Mouse (Mus musculus): ENCODE data around the gene Hmmr.
"Not testable (repeated sequence)": the region's sequence is repeated elsewhere in the genome, so short reads cannot be mapped to it uniquely, and the experiment has no call there.

Gene Hmmr

DNA sequence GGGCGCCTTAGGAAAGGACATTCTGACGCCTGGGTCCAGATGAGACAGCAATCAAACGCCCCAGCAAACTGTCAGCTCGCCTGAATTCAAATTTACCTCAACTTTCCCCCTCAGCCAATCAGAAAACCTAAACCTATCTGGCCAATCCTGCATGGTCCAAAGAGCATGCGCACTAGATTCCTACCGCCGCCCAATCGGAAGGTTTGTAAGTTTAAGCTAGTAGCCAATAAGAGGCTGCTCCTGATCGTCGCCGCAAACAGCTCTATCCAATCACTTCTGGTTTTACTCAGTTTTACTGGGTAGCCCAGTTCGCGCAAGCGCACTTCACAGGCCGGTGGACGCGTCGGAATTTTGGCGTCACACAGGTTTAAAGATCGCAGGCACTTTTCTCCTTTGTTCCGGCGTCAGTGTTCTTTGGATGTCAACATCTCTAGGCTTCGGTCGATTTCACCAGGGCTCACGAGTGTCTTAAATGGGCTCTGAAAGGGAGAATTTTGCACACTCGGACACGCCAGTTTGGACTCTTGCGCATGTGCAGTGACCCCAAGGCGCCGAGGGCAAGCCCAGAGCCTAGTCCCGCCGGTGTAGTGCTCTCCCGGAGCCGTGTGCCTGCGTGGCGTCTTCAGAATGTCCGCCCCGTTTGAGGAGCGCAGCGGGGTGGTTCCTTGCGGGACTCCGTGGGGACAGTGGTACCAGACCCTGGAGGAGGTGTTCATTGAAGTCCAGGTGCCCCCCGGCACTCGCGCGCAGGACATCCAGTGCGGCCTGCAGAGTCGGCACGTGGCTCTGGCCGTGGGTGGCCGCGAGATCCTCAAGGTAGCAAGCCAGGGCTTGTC lies at the start of gene Hmmr, which contains the start of gene Nudcd2:
Gene Hmmr (minus strand): TSS at position 84 of the 836 bp plus-strand sequence.
Gene Nudcd2 (plus strand): TSS at position 329 of the 836 bp plus-strand sequence.
- peak; percentile 100 for DNase-seq

DNA sequence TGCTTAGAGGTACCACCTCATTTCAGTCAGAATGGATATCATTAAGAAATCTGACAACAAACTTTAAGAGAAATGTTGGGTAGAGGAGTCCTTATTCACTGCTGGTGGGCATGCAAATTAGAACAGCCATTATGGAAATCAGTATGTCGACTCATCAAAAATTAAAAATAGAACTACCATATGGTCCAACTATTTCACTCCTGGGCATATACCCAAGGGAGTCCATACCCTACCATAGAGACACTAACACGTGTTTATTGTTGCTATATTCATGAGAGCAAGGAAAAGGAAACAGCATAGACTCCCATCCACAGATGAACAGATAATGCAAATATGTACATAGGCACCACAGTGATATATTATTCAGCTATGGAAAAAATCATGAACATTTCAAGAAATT lies 48.6 kb upstream of the Hmmr start:
- DNase-seq, result no peak

DNA sequence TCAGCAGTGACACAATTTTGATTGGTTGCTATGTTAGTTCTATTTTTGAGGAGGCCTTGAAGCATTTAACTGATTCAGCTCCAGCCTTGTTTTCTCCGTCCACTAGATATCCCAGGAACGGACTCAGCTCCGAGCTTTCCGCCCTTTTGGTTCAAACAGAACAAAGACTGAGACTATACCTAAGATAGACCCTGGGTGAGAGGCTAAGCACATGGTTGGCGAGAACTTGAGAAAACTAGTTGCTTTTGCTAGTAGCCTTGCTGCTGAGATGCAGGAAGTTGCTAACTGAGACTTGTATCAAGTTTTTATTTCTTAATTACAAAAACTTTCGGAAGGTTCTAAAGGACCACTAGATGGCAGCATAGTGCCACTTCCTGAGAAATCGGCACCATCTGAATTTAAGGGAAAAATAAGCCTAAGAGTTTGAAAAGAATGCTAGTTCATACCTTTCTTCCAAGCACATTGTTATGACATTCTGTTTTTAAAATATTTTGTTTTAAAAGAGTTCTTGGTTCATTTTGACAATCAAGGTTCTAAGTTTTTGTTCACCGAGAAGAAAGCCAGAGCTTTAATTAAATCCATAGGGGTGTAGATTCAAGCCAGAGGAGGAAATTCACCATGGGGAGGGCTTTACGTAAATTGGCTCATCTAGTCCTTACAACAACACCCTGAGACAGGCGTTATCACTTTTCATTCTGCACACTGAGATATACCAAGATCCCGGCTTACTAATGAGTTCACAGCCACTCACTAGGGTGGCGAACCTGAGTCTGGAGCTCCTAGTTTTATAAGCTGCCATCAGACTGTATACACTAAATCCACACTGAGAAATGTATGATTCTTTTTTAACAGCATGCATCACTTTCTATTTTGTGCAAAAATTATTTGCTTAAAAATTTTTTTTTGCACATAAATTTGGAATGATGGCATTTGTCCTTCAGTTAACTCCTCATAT lies 42.4 kb upstream of the Hmmr start:
- DNase-seq, result no peak

DNA sequence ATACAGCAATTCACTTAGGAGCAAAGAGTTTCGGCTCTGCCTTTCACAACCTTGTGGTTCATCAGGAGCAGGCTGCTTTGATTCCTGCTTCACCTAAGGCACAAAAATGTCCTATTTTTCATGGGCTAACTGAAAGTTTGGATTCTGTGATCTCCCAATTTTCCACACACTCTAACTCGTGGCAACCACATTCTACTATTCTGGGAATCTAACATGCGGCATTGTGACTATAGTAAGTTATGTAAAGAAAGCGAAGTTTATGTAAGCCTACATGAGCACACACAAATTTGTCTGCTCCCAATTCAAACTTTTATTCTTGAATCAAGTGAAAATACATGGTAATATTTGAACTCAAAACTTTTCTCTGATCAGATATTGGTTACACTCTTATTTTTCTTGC lies 31.5 kb upstream of the Hmmr start:
- DNase-seq, result no peak

DNA sequence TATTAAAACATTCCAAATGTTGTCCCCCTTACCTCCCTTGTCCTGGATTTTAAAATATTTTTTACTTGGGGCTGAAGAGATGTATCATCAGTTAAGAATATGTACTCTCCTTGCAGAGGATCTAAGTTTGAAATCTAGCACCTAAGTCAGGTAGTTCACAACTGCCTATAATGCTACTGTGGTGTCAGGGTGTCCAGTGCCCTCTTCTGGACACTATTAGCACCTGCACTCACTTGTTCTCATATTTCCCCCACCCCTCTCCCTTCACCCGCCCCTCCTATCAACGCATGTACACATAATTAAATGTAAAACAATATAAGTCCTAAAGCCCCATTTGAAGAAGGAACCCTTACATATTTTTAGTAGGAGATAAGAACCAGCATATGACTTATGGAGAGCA lies 30.2 kb upstream of the Hmmr start:
- no peak for DNase-seq

DNA sequence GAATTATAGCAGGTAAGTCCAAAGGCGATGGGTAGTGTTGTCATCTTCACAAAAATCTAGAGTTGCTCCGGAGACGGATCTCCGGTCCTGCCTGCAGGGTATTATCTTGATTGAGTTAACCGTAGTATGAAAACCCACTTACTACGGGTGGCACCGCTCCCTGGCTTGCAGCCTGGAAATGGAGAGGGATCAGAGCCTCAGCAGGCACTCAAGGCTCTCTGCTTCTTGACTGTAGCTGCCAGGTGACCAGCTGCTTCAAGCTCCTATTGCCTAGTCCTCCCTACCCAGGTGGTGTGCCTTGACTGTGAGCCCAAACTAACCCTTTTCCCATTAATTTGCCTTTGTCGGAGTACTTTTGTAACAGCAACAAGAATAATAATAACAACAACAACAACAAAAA lies 26.7 kb upstream of the Hmmr start:
- no peak for DNase-seq

DNA sequence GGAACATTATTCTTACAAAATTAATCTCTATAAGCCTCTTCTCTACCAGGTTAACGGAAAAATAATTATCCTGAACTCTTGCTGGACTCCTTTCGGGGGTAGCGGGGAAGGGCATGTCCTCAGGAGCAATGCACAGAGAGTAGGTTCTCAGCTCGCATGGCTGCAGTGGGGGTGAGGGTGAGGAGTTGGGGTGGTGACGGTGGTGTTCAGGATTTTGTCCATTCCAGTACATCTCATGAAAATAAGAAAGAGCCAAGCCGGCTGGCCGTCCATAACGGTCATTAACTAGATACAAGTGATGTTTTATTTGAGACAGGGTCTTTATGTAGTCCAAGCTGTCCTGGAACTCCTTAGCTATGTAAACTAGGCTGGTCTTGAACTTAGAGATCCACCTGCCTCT lies 22.7 kb upstream of the Hmmr start:
- no peak for DNase-seq

DNA sequence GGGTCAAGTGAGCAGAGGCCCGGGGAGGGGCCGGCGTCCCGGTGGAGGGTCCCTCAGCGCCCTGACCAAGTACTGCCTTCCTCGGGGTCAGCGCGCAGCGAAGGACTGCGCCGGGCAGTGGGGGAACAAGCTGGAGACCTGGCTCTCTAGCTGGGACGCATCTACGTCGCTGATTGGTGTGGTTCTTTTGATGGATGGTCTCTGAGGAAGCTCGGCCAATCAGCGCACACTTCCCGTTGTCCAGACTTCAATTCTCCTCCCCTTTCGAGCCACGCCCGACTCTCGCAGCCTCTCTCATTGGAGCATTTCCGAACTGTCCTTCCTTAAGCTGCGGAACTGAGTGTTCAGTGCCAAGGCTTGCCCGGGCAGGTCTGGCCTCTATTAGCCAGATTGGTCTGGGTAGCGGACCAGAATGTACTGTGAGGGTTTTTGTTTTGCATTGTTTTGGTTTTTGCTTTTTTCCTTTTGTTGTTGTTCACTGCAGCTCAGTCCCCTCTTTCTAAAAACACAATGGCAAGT lies 21.9 kb upstream of the Hmmr start, which contains the start of gene Ccng1:
Gene Ccng1 (minus strand): TSS at position 203 of the 519 bp plus-strand sequence.
- DNase-seq, result peak; percentile 100

DNA sequence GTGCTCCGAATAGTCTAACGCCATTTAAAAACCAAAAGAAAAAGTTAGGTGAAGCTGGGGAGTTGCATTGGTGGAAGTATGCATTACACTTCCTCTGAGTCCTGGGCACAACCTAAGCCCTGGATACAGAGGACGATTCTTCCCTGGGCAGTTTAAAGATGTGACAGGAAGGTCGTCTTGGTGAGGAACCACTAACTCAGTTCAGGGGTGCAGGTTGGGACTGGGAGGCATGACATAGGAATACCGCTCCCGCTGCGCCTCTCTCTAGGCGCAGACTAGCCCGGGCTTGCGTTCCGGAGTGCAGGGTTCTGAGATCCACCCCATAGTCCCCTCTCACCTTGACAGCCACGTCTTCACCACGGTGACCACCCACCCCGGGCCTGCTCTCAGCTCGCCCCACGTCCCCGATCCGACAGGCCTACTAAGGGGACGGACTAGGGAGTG lies 21.5 kb upstream of the Hmmr start:
- DNase-seq, result no peak

DNA sequence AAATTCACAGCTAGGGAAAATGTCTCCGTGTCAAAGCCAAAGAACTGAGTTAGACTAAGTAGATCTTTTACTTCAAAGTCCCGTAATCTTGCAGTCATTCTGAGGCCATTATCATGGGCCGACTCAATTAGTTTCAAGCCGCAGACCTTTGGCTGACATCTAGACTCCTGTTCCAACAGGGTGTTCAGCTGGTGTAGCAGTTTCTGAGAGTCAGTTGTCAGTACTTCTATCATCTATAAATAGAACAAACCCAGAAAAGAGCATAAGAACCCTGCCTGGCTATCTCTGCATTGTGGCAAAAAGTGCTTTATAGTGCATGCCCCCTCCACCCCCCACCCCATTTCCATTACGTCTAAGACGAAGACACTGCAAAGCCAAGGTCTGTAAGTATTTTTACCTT lies 20.6 kb upstream of the Hmmr start:
- peak; percentile 93 for DNase-seq

DNA sequence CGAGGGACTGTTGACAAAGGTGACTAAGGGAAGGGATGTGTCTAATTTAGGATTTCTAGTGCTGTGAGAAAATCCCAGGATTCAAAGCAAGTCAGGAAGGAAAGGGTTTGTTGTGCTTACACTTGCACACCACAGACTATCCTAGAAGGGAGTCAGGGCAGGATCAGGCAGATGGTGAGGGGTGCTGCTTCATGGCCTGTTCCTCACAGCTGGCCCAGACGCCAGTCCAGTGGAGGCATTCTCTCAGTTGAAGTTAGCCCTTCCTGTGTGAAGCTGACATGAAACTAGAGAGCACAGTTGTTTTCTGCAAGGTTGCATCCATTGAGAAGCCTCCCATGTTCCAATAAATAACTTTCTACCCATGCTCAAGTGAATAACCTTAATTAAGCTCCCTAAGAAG lies 14.5 kb upstream of the Hmmr start:
- no peak for DNase-seq

DNA sequence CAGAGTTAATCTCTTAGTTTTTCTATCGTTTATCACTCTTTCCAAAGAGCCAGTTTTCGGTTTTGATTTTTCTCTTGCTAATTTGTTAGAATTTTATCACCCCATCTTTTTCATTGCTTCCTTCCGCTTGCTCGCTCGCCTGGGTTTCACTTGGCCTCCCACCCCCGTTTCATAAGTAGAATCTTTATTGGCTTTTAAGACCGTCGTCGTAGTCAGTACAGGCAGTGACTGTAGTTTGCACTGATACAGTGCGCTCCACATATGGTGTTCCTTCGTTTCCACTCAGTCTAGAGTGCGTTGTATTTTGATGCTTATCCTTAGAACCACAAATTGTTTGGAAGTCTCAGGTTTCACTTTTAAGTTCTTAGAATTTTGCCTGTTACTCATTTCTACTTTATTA lies 13.1 kb upstream of the Hmmr start:
- DNase-seq, result no peak

DNA sequence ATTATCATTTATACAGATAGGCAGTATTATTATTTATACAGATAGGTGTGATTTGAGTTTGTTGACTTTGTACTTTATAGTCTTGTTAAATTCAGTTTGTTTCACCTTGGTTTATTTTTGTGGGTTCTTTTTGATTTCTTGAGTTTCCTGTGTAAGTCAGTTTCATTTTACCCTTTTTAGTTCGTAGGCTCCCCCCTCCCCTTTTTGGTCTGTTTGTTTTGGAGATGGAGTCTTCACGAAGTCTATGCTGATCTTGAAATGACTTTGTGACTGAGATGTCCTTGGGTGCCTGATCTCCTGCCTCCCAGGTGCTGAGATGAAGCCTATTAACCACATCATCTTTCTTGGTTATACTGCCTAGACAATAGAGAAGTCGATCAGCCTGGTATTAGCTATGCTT lies 11.1 kb upstream of the Hmmr start:
- DNase-seq, result no peak

DNA sequence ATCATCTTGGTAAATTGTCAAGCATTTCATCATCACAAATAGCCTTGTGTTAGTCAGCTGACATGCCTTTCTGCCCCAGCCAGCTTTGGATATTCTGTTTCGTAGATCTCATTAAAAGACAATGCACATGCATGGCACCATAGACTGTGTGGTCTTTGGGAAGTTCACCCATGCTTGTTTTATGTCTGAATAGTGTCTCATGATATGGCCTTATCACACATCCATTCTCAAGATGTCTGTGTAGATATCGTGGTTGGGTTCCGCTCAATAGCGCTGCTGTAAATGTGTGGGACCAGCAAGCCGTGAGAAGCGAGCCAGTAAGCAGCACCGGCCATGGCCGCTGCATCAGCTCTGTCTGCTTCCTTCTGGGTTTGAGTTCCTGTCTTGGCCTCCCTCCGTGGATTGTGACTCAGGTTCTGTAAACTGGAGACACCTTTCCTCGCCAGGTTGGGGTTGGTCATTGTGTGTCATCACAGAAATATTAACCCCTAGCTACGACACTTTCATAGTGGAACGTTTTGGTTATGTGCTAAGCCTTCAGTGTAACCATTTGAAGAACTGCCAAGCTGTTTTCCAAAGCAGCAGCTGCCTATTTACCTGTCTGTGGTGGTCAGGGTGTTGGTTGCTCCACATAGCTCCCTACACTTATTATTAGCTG lies 8.5 kb upstream of the Hmmr start:
- DNase-seq, result peak; percentile 85

DNA sequence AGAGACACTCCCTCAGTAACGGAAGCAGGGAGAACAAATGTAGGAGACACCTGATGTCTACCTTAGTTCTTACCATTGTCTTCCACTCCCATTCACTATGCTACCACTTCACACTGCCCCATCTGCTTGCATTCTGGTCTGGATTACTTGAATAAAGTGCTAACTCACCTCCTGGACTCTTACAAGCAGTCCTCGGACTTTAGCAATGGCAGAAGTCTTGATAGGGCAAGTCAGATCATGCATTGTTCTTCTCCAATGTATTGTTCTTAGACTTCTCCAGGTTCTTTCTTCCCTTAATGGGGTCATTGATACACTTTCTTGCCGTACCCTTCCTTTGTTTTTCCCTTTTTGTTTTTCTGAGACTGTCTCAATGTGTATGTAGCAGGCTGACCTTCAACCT lies 4.1 kb upstream of the Hmmr start:
- peak; percentile 82 for DNase-seq

DNA sequence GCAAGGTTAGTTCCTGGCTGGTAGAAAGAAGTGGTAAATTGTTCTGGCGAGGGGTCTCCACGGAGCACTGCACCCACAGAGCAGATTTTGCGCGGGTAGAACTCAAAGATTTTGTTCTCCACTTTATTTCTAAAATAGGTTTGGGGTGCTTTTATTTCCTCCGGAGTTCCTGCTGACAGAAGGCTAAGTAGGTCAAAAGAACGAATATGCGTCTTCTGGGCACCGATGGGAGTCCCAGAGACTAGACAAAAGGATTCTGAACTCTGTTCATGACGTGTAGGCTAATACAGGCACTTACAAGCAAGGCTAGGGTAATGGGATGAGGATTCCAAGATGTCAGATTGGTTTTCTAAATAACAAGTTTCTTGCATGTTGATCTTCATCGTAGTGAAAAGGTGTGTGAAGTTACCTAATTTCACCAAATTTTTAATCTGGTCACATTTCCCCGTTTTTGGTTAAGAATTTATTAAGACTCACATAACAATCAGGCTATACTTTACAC lies 1.1 kb upstream of the Hmmr start:
- DNase-seq, result no peak

DNA sequence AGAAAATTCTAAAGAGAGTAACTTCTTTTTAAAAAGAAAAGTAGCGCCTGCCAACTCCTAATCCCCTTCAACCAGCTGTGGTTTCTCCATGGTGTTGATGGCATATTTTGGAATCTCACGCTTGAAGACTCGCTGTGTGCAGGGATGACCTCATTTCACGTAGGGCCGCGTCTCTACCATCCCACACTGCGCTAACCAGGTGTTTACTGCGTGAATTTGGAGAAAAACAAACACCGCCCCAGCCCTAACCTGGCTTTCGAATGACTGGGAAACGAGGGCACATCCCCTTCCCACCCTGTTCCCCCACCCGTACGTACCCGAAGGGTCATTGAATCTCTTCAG lies 254 bp downstream of the Hmmr start:
- DNase-seq, result no peak

DNA sequence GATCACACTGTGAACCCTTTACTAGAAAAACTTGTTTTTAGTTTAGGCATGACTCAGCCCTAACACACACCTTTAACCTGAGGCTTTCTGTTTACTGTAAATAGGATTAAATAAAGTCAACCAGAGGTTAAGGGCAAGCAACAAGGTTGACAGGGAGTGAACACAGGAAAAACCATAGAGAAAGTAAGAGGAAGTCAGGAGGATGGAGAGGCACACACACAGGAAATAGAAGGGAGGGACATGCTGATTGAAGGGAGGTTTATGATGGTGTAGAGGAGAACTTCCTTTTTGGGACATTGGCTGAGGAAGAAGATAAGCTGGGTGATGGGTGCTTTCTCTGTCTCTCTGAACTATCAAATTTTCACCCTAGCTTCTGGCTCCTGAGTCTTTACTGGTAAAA lies 14.9 kb downstream of the Hmmr start:
- no peak for DNase-seq

DNA sequence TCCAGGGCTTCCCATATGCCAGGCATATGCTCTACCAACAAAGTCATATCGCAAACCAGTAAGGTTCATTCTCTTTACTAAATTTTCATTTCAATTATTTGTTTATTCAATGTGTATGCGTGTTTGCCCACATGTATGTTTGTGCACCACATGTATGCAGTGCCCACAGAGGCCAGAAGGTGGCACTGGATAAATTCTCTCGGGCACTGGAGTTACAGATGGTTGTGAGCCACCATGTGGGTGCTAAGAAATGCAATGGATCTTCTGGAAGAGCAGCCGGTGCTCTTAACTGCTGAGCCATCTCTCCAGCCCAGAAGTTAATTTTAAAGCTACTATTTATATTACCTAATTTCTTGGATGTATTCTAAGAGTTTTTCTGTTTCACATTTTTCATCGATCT lies 17.7 kb downstream of the Hmmr start:
- no peak for DNase-seq

DNA sequence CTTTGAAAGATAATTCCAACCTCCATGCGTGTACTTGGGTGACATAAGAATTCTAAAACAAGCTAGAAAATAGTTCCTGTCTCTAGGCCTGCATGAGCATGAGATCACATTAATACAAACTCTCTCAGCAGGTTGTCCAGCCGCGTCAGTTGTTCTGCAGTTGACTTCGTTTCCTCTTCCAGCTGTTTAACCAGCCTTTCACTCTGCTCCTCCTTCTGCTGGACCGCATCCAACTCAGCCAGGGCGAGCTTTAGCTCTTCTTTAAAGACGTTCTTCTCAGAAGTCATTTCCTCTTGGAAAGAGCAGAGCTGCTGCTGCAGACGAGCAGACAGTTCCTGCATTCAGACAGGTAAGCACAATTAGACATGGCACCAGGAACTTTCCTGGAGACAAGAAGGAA lies 19.4 kb downstream of the Hmmr start:
- DNase-seq, result no peak

DNA sequence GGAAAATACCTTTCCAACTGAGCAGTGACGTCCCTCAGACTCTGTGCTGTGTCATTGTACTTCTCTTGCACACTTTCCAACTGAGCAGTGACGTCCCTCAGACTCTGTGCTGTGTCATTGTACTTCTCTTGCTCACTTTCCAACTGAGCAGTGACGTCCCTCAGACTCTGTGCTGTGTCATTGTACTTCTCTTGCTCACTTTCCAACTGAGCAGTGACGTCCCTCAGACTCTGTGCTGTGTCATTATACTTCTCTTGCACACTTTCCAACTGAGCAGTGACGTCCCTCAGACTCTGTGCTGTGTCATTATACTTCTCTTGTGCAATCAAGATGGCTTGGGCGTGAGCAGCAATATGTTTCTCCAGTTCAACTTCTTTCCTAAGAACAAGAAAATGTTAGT lies 23.3 kb downstream of the Hmmr start:
- DNase-seq, result not testable (repeated sequence)

DNA sequence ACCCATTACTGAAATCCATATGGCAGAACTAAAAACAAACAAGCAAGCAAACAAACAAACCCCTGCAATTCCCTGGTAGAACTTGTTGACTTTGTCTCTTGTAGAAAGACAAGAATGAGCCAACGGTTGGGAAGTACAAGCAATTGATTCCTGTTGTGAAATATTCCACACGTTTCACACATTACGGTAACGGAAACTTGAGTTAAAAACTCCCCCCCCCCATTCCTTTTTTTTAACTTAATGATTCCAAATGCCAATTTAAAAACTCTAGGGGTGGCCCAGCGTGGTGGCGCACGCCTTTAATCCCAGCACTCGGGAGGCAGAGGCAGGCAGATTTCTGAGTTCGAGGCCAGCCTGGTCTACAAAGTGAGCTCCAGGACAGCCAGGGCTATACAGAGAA lies 38.1 kb downstream of the Hmmr start, which contains the start of gene Mat2b:
Gene Mat2b (minus strand): TSS at position 101 of the 400 bp plus-strand sequence.
- no peak for DNase-seq
